Mouse (Mus musculus): ENCODE results near the gene Ttc37.

- TF ChIP-seq CTCF (IDR thresholded peaks at IDR 0.05; ENCODE audit: low read depth) = no peak
- no peak for TF ChIP-seq EP300 (IDR thresholded peaks at IDR 0.05; ENCODE audit: low read depth)
Observed at GRCm38 (mm10) chr13:76195431-76196138, 97.1 kb downstream of the Ttc37 start.

Measured in heart, postnatal 0 days (tissue).